Mouse (Mus musculus) splenic B cell, adult 2 months (primary cell): ENCODE results near the gene Ppip5k1.

Source experiments
- DNase-seq: peaks from one replicate; pipeline ENCODE4 v3.0.0-alpha.2; 2011; ENCODE audit warnings: low read depth, low spot score
- H3K27me3 ChIP-seq: 2 replicates; pipeline ENCODE4 v1.6.1; 2012; ENCODE audit warnings: mild to moderate bottlenecking, low read length, moderate library complexity, mixed read lengths; ENCODE audit not compliant: control insufficient read depth, poor library complexity, insufficient read depth, severe bottlenecking
- H3K36me3 ChIP-seq: 2 replicates; pipeline ENCODE4 v1.6.1; 2012; ENCODE audit warnings: mild to moderate bottlenecking, low read length, moderate library complexity, mixed read lengths; ENCODE audit not compliant: control insufficient read depth, poor library complexity, insufficient read depth, severe bottlenecking

The Ppip5k1 gene

DNA sequence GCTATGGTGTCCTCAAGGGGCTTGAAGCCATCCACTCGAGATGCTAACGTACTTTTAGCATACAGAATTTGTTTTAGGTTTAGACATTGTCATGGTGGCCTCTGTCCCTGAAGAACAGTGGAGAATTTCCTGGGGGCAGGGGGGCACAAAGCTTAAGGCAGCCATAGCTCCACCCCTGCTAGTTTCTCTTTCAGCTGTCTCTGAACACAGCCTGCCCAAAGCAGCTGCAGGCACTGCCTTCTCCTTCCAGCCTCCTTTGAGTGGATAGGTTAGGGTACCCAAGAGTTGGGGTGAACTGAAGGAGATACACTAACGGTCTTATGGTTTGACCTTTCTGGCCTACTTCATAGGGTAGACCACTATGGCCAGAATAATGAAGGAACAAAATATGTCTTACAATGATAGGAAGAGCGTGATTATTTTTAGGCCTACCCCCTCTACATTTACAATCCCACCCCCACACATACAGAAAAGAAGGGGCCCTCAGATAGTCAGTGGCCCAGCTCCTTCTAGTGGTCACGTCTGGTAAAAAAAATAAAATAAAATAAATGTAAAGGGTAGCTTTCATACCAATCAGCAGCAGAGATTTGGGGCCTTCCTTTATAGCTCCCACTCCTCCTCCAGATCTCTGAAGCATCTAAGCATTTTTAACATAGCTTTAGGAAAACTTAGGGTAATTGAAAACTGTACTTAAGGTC is 62.7 kb downstream of the Ppip5k1 start:
- no peaks in the 10 kb centered on the region for H3K36me3 ChIP-seq
- no peaks in the 10 kb centered on the region for H3K27me3 ChIP-seq
- DNase-seq: no peak

DNA sequence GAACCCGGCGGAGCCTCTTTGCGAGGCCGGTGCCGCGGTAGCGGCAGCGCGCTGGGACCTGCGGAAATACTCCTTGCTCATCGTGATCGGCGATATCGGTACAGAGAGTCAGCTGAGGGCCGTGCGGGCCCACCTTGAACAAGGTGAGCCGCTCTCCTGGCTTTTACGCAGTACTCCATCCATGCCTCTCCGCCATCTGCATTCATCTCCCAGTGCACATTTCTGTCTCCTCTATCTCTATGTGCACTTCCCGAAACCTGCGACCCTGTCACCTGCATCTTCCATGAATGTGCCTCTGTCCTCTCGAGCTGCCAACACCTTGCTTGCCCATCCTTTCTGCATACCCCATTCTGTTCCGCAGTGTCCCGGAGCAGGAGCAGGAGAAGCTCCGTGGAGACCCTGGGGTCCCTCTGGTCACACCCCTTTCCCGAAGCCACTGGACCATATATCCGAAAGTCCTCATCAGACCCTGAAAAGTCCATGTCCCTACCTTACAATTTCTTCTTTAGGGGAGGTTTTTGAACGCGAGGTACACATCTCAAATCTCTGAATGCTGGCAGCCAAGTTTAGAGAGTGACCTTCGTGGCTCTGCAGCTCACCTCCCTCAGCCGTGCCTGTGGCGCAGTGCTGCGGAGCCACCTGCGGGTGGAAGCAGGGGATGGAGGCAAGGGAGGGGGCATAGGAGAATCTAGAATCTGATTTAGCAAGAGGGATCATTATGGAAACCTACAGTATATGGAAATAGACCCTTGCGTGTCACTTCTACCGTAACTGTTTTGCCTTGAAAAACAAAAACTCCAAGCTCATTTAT is 65.3 kb downstream of the Ppip5k1 start:
- Histone ChIP-seq H3K27me3 (no peaks in the 10 kb centered on the region), H3K36me3 (no peaks in the 10 kb centered on the region)
- DNase-seq: no peak

DNA sequence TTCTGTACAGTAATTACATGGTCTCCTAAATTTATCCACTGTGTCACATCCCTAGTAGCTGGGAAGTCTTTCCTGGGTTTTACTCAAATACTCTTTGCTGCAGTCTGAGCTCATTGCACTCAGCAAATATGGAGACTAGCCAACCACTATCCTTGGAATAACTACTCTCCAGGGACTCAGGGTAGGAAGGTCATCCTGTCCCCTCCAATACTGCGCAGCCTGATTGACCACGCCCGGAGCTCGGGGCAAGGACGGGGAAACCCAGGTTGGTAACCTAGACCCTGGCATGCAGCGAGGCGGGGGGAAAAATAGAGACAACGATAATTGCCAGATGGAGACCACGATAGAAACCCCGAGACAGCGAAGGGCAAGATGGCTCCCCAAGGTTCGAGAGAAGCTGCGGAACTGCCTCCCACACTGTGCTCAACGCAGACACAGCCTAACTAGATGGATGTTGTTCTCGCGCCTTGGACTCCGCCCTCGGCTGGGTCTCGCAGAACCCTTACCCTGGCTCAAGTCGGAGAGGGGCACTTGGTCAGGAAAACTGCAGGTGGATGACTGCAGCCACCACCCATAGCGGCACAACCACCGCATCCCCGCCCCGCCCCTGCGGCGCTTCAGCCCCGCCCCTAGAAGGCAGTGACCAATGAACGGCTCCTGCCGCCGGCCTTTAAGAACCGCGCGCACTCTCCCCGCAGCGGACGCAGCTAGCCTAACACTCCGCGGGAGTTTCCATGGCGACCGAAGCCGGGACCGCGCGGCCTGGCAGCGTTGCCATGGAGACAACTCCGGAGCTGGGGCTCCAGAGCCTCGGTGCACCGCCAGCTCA is 66.1 kb downstream of the Ppip5k1 start, which contains the start of gene Map1a:
Gene Map1a, plus strand, starts transcription at position 700 of the 829 bp plus-strand sequence.
- Histone ChIP-seq H3K36me3 (no peaks in the 10 kb centered on the region), H3K27me3 (no peaks in the 10 kb centered on the region)
- peak; percentile 92 for DNase-seq

DNA sequence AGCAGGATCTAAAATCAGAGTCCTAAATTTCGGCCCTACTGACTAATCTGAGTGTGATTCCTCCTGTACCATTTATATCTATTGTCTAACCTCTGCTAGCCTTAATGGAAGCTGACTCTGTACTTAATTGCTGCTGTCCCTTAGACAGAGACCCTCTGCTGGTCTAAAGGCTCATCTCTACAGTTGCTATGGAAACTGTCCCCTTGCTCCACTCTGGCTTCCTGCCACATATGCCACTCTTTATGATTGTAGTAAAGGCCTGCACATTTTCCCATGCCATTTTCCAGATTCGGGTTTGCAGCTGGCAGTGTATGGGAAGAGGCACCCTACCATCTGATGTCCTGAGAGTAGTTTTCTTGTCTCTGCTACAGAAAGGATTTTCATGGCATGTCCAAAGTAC is 67.3 kb downstream of the Ppip5k1 start:
- H3K27me3 ChIP-seq: no peaks in the 10 kb centered on the region
- no peak for DNase-seq
- no peaks in the 10 kb centered on the region for H3K36me3 ChIP-seq

DNA sequence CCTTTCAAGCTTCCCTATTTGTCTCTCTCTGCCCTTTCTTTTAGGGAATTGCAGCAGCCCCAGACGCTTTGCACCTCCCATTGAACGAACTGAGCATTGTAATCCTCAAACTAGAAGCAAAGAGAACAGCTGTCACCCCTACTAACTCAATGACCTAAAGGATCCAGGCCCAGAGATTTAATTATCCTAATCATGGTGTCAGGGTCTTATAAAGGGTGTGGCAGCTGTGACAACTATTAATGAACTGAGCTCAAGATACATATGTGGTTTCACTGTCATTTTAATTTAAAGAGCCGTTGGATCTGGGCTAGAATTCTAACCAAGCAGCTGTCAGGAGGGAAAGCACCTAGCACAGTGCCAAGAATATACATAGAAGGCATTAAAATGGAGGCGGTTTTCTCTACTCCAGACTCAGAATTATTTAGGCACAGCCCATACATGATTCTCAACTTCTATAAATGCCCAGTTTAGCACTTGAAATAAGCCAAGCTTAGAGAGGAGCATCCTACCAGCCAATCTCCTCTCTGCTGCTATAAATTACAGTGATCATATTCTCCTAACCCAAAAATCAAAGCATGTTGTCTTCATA is 83.2 kb downstream of the Ppip5k1 start:
- no peak for DNase-seq
- Histone ChIP-seq H3K36me3 (0 out of 2 replicates have a peak, but pooled peaks cover 2% of the 10 kb centered on the region), H3K27me3 (no peaks in the 10 kb centered on the region)

DNA sequence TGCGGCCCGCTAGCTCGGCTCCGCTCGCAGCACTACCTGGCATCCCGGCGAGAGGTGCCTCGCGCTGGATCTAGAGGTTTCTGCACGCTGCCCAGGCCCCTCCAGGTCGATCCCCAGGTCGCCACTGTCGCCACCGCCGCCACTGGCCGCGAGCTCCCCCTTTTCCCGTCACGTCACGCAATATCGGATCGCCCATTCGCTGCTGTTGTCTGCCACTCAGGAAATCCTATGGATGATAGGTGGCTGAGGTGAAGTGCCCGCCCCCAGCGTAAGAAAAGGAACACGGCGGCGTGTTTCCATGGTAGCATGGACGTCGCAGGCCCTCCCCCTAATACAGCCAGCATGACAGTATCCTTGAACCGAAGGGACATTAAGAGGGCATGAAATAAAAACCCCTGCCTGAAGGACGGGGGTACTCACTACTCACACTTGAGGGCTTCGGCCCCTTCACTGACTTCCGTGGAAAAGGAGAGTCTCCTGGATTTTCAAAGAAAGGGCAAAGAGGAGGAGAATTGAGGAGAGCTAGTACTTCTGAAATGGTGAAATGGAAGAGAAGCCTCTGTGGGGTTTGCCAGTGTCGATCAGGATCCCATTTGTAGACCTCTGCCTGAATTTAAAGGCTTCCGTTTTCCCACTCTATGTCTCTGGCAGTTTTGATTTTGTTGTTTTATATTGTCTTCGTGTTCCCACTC is 83.8 kb downstream of the Ppip5k1 start, which contains the start of gene Trp53bp1:
Gene Trp53bp1, minus strand, starts transcription at position 172 of the 692 bp plus-strand sequence.
- peak; percentile 96 for DNase-seq
- Histone ChIP-seq H3K36me3 (0 out of 2 replicates have a peak, but pooled peaks cover 2% of the 10 kb centered on the region), H3K27me3 (no peaks in the 10 kb centered on the region)

DNA sequence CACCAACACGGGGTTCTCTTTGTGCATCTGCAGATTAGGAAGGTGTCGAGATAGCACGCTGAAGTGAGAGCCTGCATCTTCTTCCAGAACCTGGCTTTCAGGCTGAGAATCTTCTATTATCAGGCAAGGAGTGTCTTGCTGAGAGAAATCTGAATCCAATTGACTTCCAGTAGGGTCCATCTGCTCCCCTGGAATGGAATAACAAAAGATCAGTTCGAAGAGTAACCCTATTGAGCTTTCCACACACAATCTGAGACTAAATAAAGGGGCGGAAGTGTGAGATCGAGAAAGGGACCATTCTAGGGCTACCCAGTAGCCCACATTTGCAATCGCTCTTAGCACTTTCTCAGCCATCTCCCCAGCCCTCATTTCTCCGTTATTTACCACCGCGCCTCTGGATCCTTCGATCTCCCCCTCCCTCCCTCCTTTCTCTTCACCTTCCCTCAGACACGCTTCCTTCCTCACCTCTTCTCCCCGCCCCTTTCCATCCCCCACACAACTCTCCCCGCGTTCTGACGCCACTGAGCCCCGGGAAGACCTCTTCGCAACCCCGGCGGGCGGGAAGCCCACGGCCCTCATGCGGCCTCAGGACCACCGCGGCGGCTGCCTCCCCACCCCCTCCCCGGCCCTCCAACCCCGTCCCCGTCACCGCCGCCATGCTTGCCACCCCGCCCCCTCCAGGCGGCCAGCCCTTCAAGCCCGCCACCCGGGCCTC is 84.5 kb downstream of the Ppip5k1 start:
- no peak for DNase-seq
- Histone ChIP-seq H3K27me3 (no peaks in the 10 kb centered on the region), H3K36me3 (0 out of 2 replicates have a peak, but pooled peaks cover 2% of the 10 kb centered on the region)

DNA sequence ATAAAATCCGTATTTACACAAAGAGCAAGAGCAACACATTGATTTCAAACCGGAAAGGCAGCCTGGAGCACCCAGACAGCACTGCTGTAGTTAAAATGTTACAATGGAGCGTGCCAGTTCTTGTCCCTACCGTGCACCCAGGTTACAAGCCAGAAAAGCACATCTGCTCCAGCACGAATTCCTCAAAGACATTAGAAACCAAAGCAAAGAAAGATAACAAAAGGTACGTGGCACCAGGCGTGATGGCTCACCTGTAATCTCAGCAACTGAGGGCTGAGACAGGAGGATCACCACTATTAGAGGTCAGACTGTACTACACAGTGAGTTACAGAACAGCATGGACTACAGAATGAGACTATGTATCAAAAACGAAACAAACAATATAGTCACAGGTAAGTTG is 86.8 kb downstream of the Ppip5k1 start:
- no peak for DNase-seq
- Histone ChIP-seq H3K36me3 (0 out of 2 replicates have a peak, but pooled peaks cover 2% of the 10 kb centered on the region), H3K27me3 (no peaks in the 10 kb centered on the region)
